Mouse (Mus musculus) embryonic facial prominence, embryonic 13.5 days (tissue): ENCODE measurements around the gene Pate4. TPM values are rescaled to one million over a fixed set of nuclear protein-coding genes. Genes with fewer than 3 reads are reported as not detected.

Experiments
- ATAC-seq: fragments of 200-750 bp; cut with Nextera tagmentation; 2 replicates; pipeline ENCODE4 v1.8.0; 2017; ENCODE audit warnings: low read depth; ENCODE audit not compliant: insufficient number of reproducible peaks, insufficient read depth, low FRiP score, low TSS enrichment
- H3K27ac ChIP-seq: fragments of 300-500 bp; sonication (generic); 2 replicates; pipeline ENCODE4 v1.5.1; 2015; ENCODE audit warnings: moderate library complexity, mild to moderate bottlenecking, inconsistent platforms
- H3K27me3 ChIP-seq: fragments of 300-500 bp; sonication (generic); 2 replicates; pipeline ENCODE4 v1.6.1; 2015; ENCODE audit warnings: mild to moderate bottlenecking, inconsistent platforms
- H3K36me3 ChIP-seq: fragments of 300-500 bp; sonication (generic); 2 replicates; pipeline ENCODE4 v1.6.1; 2015; ENCODE audit warnings: mild to moderate bottlenecking, inconsistent platforms
- H3K4me1 ChIP-seq: fragments of 300-500 bp; sonication (generic); 2 replicates; pipeline ENCODE4 v1.6.1; 2015; ENCODE audit warnings: inconsistent platforms
- H3K4me2 ChIP-seq: fragments of 300-500 bp; sonication (generic); 2 replicates; pipeline ENCODE4 v1.6.1; 2015; ENCODE audit warnings: moderate library complexity, mild to moderate bottlenecking, inconsistent platforms
- H3K4me3 ChIP-seq: fragments of 300-500 bp; sonication (generic); 2 replicates; pipeline ENCODE4 v1.5.1; 2015; ENCODE audit warnings: mild to moderate bottlenecking, inconsistent platforms
- H3K9ac ChIP-seq: fragments of 300-500 bp; sonication (generic); 2 replicates; pipeline ENCODE4 v1.6.1; 2015; ENCODE audit warnings: mild to moderate bottlenecking, inconsistent platforms
- H3K9me3 ChIP-seq: fragments of 300-500 bp; sonication (generic); 2 replicates; pipeline ENCODE4 v1.6.1; 2016; ENCODE audit warnings: inconsistent platforms
- WGBS: fragments of 180-500 bp; shearing (Covaris S2); methylation state at CpG from one replicate; pipeline ENCODE4 v1.1.7; 2015; ENCODE audit warnings: mixed read lengths; 5-methylcytosine and 5-hydroxymethylcytosine counted together
- polyA plus RNA-seq: library from polyadenylated mRNA; unstranded; fragments of >200 nt; fragmentation: Nextera tagmentation; extraction: Ambion mirVana; gene quantifications from 2 replicates; pipeline ENCODE4 v1.2.1, GENCODE M21; 2015

Pate4 gene
- polyA plus RNA-seq, 1 experiment from 2014 or later = not detected

- WGBS = 85% methylated on average over 3 of the region's 3 CpGs
These were observed 43.7 kb downstream of the Pate4 start for GRCm38 (mm10) chr9:35567995-35568394.

GRCm38 (mm10) chr9:35564536-35565240 is 47.1 kb downstream of the Pate4 start:
- Histone ChIP-seq H3K9me3 (no peaks in the 10 kb centered on the region), H3K4me1 (peaks cover 14% of the 10 kb centered on the region), H3K27me3 (no peaks in the 10 kb centered on the region), H3K9ac (no peak overlapping the region), H3K36me3 (peaks cover 48% of the 10 kb centered on the region), H3K4me3 (no peak overlapping the region), H3K4me2 (no peak overlapping the region), H3K27ac (no peak overlapping the region)
- WGBS = 89% methylated on average over 5 of the region's 5 CpGs
- no peak for ATAC-seq

More at GRCm38 (mm10) chr9:35567995-35568394, 43.7 kb downstream of the Pate4 start:
- no peak overlapping the region for H3K9ac ChIP-seq
- no peaks in the 10 kb centered on the region for H3K9me3 ChIP-seq
- H3K36me3 ChIP-seq = peaks cover 36% of the 10 kb centered on the region
- H3K27ac ChIP-seq = no peak overlapping the region
- H3K4me3 ChIP-seq = no peak overlapping the region
- peaks cover 7% of the 10 kb centered on the region; the same call in 1 of the 2 replicates for H3K4me1 ChIP-seq
- ATAC-seq = no peak
- H3K27me3 ChIP-seq = no peaks in the 10 kb centered on the region
- H3K4me2 ChIP-seq = no peak overlapping the region

GRCm38 (mm10) chr9:35561583-35561982 is 50.2 kb downstream of the Pate4 start:
- Histone ChIP-seq H3K4me2 (no peak overlapping the region), H3K4me3 (no peak overlapping the region), H3K9ac (no peak overlapping the region), H3K4me1 (peaks cover 18% of the 10 kb centered on the region), H3K27me3 (no peaks in the 10 kb centered on the region), H3K27ac (no peak overlapping the region), H3K36me3 (peaks cover 34% of the 10 kb centered on the region), H3K9me3 (no peaks in the 10 kb centered on the region)
- WGBS = 93% methylated on average over 6 of the region's 6 CpGs
- ATAC-seq = no peak

DNA sequence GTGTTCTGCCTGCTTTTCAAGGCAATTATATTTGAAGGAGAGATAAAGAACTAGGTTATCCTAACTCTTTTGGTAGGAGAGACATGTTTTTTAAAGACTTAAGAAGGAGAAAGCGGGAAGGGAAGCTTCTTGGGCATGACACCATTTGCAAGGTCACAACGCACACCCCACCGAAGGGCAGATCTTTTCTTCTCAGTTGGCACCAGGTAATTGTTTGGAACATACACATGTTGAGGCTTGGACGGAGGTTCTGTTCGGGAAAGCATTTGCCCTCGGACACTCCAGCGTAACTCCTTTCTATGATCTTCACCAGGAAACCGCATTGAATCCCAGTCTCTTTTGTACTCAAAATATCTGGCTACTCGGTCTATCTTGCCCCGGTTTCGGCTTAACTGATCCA is 50.7 kb downstream of the Pate4 start:
- Histone ChIP-seq H3K4me3 (no peak overlapping the region), H3K27ac (no peak overlapping the region), H3K9me3 (no peaks in the 10 kb centered on the region), H3K4me1 (peaks cover 18% of the 10 kb centered on the region), H3K9ac (no peak overlapping the region), H3K27me3 (no peaks in the 10 kb centered on the region), H3K36me3 (peaks cover 29% of the 10 kb centered on the region), H3K4me2 (no peak overlapping the region)
- WGBS = 92% methylated on average over 11 of the region's 11 CpGs
- no peak for ATAC-seq

DNA sequence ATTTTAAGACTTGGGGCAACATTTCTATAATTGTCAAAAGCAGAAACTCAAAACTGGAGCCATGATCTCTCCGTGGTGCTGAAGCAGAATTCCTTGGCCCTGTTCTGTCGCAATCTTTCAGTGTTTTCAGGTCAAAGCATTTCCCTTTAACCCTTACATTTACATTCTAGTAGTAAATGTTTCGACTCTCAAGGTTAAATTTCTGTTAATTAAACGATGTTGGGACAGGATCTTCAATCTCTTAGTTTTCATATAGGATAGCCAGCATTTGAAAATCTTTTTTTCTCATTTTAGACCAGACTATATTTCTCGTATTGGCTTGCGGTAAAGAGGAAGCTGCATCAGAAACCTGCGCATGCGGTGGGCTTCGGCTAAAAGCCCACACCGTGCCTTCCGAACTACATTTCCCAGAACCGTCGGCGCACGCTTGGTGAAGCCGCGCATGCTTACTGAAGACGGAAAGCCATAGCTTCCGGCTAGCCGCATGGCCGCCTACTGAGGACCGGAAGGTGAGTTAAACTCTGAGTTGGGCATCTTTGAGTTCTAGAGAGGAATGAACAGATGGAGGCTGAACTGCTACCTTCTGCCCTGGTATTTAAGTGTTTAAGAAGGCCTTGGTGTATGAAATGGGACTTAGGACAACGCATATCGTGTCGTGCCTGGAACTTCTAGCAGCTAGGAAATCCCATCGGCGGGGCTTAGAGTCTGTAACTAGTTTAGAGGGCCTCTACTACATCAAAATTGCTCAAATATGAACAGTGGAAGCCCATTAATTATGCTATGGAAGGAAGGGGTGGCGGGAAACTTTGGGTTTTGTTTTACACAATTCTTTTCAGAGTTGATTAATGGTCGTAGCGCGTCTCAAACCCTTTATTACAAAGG is 52.5 kb downstream of the Pate4 start:
- Histone ChIP-seq H3K4me1 (peaks cover 18% of the 10 kb centered on the region), H3K4me3 (peak overlapping the region; percentile 69), H3K9ac (peak overlapping the region; percentile 80), H3K4me2 (peak overlapping the region; percentile 97), H3K27me3 (no peaks in the 10 kb centered on the region), H3K27ac (peak overlapping the region; percentile 74), H3K36me3 (peaks cover 13% of the 10 kb centered on the region), H3K9me3 (no peaks in the 10 kb centered on the region)
- WGBS = 2% methylated on average over 31 of the region's 31 CpGs
- peak; percentile 83 for ATAC-seq

- peak; percentile 78 for ATAC-seq
- H3K36me3 ChIP-seq = peaks cover 13% of the 10 kb centered on the region
- H3K9ac ChIP-seq = peak within 1 kb of the TSS; percentile 80
- H3K4me1 ChIP-seq = peaks cover 18% of the 10 kb centered on the region
- H3K4me2 ChIP-seq = peak within 1 kb of the TSS; percentile 97
- H3K27ac ChIP-seq = peak within 1 kb of the TSS; percentile 74
- under 1% methylated on average over 57 of the region's 59 CpGs for WGBS
- peak within 1 kb of the TSS; percentile 69 for H3K4me3 ChIP-seq
- H3K9me3 ChIP-seq = no peaks in the 10 kb centered on the region
- H3K27me3 ChIP-seq = no peaks in the 10 kb centered on the region
These were observed 53.3 kb downstream of the Pate4 start, which contains the start of the genes Ddx25 and Pus3 for GRCm38 (mm10) chr9:35558257-35559008. Ddx25 (minus strand) TSS chr9:35558528. Pus3 (plus strand) TSS chr9:35558595.

Other genes with a start within 250 kb of the Pate4 start
- 20.7 and 21.4 TPM in 2 replicates for gene Cdon, start 190.8 kb downstream of the Pate4 start, polyA plus RNA-seq
- gene Gm1113, start 93.7 kb downstream of the Pate4 start, polyA plus RNA-seq = not detected in 2 replicates
- 4.3 and 4.6 TPM in 2 replicates for gene Ddx25, start 53.4 kb downstream of the Pate4 start, polyA plus RNA-seq
- gene Pus3, start 53.3 kb downstream of the Pate4 start, polyA plus RNA-seq = 23.3 and 24.0 TPM in 2 replicates
- 0.72 and 1.1 TPM in 2 replicates for gene Pate2, start 41.7 kb downstream of the Pate4 start, polyA plus RNA-seq
- 17.7 and 20.8 TPM in 2 replicates for gene Hyls1, start 41.5 kb downstream of the Pate4 start, polyA plus RNA-seq
- gene Pate3, start 36.3 kb upstream of the Pate4 start, polyA plus RNA-seq = not detected in 2 replicates
- gene Pate1, start 75.4 kb upstream of the Pate4 start, polyA plus RNA-seq = not detected in 2 replicates
- gene Gm17677, start 129.1 kb upstream of the Pate4 start, polyA plus RNA-seq = not detected in 2 replicates
- gene Gm17727, start 166.2 kb upstream of the Pate4 start, polyA plus RNA-seq = not detected in 2 replicates
- gene Gm27235, start 178.2 kb upstream of the Pate4 start, polyA plus RNA-seq = not detected in 2 replicates
- gene D730048I06Rik, start 178.2 kb upstream of the Pate4 start, polyA plus RNA-seq = not detected in 2 replicates
- gene 9230110F15Rik, start 232.2 kb upstream of the Pate4 start, polyA plus RNA-seq = not detected in 2 replicates